Mouse (Mus musculus) E14TG2a.4 (cell line): ENCODE data around the gene Lrrk1.

ENCODE experiments used
- H3K27me3 ChIP-seq: 2 replicates; pipeline ENCODE4 v1.6.1; 2014; ENCODE audit warnings: low read length, control low read depth; ENCODE audit not compliant: insufficient read depth
- H3K36me3 ChIP-seq: 2 replicates; pipeline ENCODE4 v1.6.1; 2014; ENCODE audit warnings: low read length, control low read depth; ENCODE audit not compliant: insufficient read depth
- H3K4me1 ChIP-seq: replicated peaks from 2 replicates; pipeline ENCODE4 v1.6.1; 2014; ENCODE audit warnings: low read depth, low read length, control low read depth
- H3K4me3 ChIP-seq: replicated peaks from 2 replicates; pipeline ENCODE4 v1.5.1; 2014; ENCODE audit warnings: mild to moderate bottlenecking, low read length
- H3K9me3 ChIP-seq: 2 replicates; pipeline ENCODE4 v1.6.1; 2014; ENCODE audit warnings: low read length, control low read depth
- CTCF ChIP-seq: conservative IDR thresholded peaks from 2 replicates; pipeline ENCODE4 v1.5.1; 2014; ENCODE audit warnings: low read length
- NANOG ChIP-seq: IDR thresholded peaks from 2 replicates; pipeline ENCODE4 v1.6.1; 2014; ENCODE audit warnings: borderline replicate concordance, low read length, mixed read lengths
- POU5F1 ChIP-seq: IDR thresholded peaks from 2 replicates; pipeline ENCODE4 v1.6.1; 2014; ENCODE audit warnings: low read length, borderline replicate concordance

Gene Lrrk1

GRCm38 (mm10) chr7:66358461-66358860, 29.7 kb downstream of the Lrrk1 start:
- no peak overlapping the region for H3K4me3 ChIP-seq
- no peaks in the 10 kb centered on the region for H3K36me3 ChIP-seq
- no peaks in the 10 kb centered on the region for H3K27me3 ChIP-seq
- H3K4me1 ChIP-seq, result no peaks in the 10 kb centered on the region
- 0 out of 2 replicates have a peak, but pooled peaks cover 7% of the 10 kb centered on the region for H3K9me3 ChIP-seq
- TF ChIP-seq CTCF (no peak), POU5F1 (no peak), NANOG (no peak)

- Histone ChIP-seq H3K4me1 (no peaks in the 10 kb centered on the region), H3K4me3 (no peak overlapping the region), H3K36me3 (no peaks in the 10 kb centered on the region), H3K9me3 (no peaks in the 10 kb centered on the region), H3K27me3 (no peaks in the 10 kb centered on the region)
- TF ChIP-seq POU5F1 (no peak), CTCF (no peak), NANOG (no peak)
Observed at GRCm38 (mm10) chr7:66355791-66356522, 32.2 kb downstream of the Lrrk1 start.

- no peak for TF ChIP-seq NANOG
- no peak for TF ChIP-seq POU5F1
- TF ChIP-seq CTCF, result no peak
- H3K4me3 ChIP-seq, result no peak overlapping the region
- H3K27me3 ChIP-seq, result no peaks in the 10 kb centered on the region; the same call in 1 of the 2 replicates
- no peaks in the 10 kb centered on the region for H3K36me3 ChIP-seq
- no peaks in the 10 kb centered on the region for H3K9me3 ChIP-seq
- no peaks in the 10 kb centered on the region for H3K4me1 ChIP-seq
Observed at GRCm38 (mm10) chr7:66354911-66355310, 33.2 kb downstream of the Lrrk1 start.

- Histone ChIP-seq H3K9me3 (no peaks in the 10 kb centered on the region), H3K4me1 (no peaks in the 10 kb centered on the region), H3K27me3 (no peaks in the 10 kb centered on the region; the same call in 1 of the 2 replicates), H3K36me3 (no peaks in the 10 kb centered on the region), H3K4me3 (no peak overlapping the region)
- TF ChIP-seq CTCF (no peak), POU5F1 (no peak), NANOG (no peak)
Observed at GRCm38 (mm10) chr7:66351074-66351473, 37.1 kb downstream of the Lrrk1 start.

- Histone ChIP-seq H3K4me3 (no peak overlapping the region), H3K9me3 (no peaks in the 10 kb centered on the region), H3K4me1 (no peaks in the 10 kb centered on the region), H3K27me3 (no peaks in the 10 kb centered on the region; the same call in 1 of the 2 replicates), H3K36me3 (no peaks in the 10 kb centered on the region)
- TF ChIP-seq CTCF (no peak), NANOG (no peak), POU5F1 (no peak)
Observed at GRCm38 (mm10) chr7:66349670-66350069, 38.5 kb downstream of the Lrrk1 start.

- no peak overlapping the region for H3K4me3 ChIP-seq
- H3K36me3 ChIP-seq, result no peaks in the 10 kb centered on the region
- H3K4me1 ChIP-seq, result no peaks in the 10 kb centered on the region
- no peaks in the 10 kb centered on the region for H3K9me3 ChIP-seq
- no peaks in the 10 kb centered on the region; the same call in 1 of the 2 replicates for H3K27me3 ChIP-seq
- TF ChIP-seq CTCF (no peak), NANOG (no peak), POU5F1 (no peak)
Observed at GRCm38 (mm10) chr7:66348588-66348987, 39.6 kb downstream of the Lrrk1 start.

GRCm38 (mm10) chr7:66346959-66347663, 41.0 kb downstream of the Lrrk1 start:
- Histone ChIP-seq H3K9me3 (no peaks in the 10 kb centered on the region), H3K4me1 (no peaks in the 10 kb centered on the region), H3K27me3 (peaks cover 2% of the 10 kb centered on the region; the same call in 1 of the 2 replicates), H3K4me3 (no peak overlapping the region), H3K36me3 (no peaks in the 10 kb centered on the region)
- no peak for TF ChIP-seq POU5F1
- TF ChIP-seq NANOG, result no peak
- no peak for TF ChIP-seq CTCF

GRCm38 (mm10) chr7:66343307-66343706, 44.8 kb downstream of the Lrrk1 start:
- Histone ChIP-seq H3K4me3 (no peak overlapping the region), H3K9me3 (no peaks in the 10 kb centered on the region), H3K4me1 (no peaks in the 10 kb centered on the region), H3K36me3 (no peaks in the 10 kb centered on the region), H3K27me3 (peaks cover 8% of the 10 kb centered on the region; the same call in 1 of the 2 replicates)
- TF ChIP-seq CTCF (no peak), POU5F1 (no peak), NANOG (no peak)

GRCm38 (mm10) chr7:66342831-66343230, 45.3 kb downstream of the Lrrk1 start:
- Histone ChIP-seq H3K27me3 (peaks cover 8% of the 10 kb centered on the region; the same call in 1 of the 2 replicates), H3K9me3 (no peaks in the 10 kb centered on the region), H3K4me3 (no peak overlapping the region), H3K36me3 (no peaks in the 10 kb centered on the region), H3K4me1 (no peaks in the 10 kb centered on the region)
- TF ChIP-seq CTCF, result no peak
- TF ChIP-seq POU5F1, result no peak
- TF ChIP-seq NANOG, result no peak
